Mouse (Mus musculus): ENCODE measurements around the gene Pdxk.

GRCm38 (mm10) chr10:78420929-78421328 is 43.8 kb downstream of the Pdxk start:
- no peak for TF ChIP-seq CTCF (IDR thresholded peaks at IDR 0.05; ENCODE audit: low read depth)
- no peak for TF ChIP-seq EP300 (optimal IDR thresholded peaks at IDR 0.05)
